Mouse (Mus musculus) embryonic facial prominence, embryonic 12.5 days (tissue): ENCODE data around the gene Hoxa7. TPM values are rescaled to one million over a fixed set of nuclear protein-coding genes. Genes with fewer than 3 reads are reported as not detected.

Source experiments
- ATAC-seq: fragments of 200-750 bp; cut with Nextera tagmentation; 2 replicates; pipeline ENCODE4 v1.8.0; 2017; ENCODE audit not compliant: insufficient number of reproducible peaks, insufficient read depth, low FRiP score, low TSS enrichment
- H3K27ac ChIP-seq: fragments of 300-500 bp; sonication (generic); 2 replicates; pipeline ENCODE4 v1.5.1; 2016; ENCODE audit warnings: mild to moderate bottlenecking
- H3K27me3 ChIP-seq: fragments of 300-500 bp; sonication (generic); 2 replicates; pipeline ENCODE4 v1.6.1; 2016; ENCODE audit warnings: mild to moderate bottlenecking, moderate library complexity
- H3K36me3 ChIP-seq: fragments of 300-500 bp; sonication (generic); 2 replicates; pipeline ENCODE4 v1.6.1; 2016; ENCODE audit warnings: mild to moderate bottlenecking
- H3K4me1 ChIP-seq: fragments of 300-500 bp; sonication (generic); 2 replicates; pipeline ENCODE4 v1.6.1; 2016
- H3K4me2 ChIP-seq: fragments of 300-500 bp; sonication (generic); replicated peaks from 2 replicates; pipeline ENCODE4 v1.6.1; 2016; ENCODE audit warnings: mild to moderate bottlenecking, moderate library complexity
- H3K4me3 ChIP-seq: fragments of 300-500 bp; sonication (generic); 2 replicates; pipeline ENCODE4 v1.5.1; 2016; ENCODE audit warnings: mild to moderate bottlenecking
- H3K9ac ChIP-seq: fragments of 300-500 bp; sonication (generic); 2 replicates; pipeline ENCODE4 v1.6.1; 2016; ENCODE audit warnings: mild to moderate bottlenecking, moderate library complexity
- H3K9me3 ChIP-seq: fragments of 300-500 bp; sonication (generic); 2 replicates; pipeline ENCODE4 v1.6.1; 2016; ENCODE audit warnings: mild to moderate bottlenecking, moderate library complexity
- WGBS: fragments of 180-500 bp; shearing (Covaris S2); methylation state at CpG from one replicate; pipeline ENCODE4 v1.1.7; 2016; 5-methylcytosine and 5-hydroxymethylcytosine counted together
- polyA plus RNA-seq: library from polyadenylated mRNA; unstranded; fragments of >200 nt; fragmentation: Nextera tagmentation; extraction: Ambion mirVana; gene quantifications from 2 replicates; pipeline ENCODE4 v1.2.1, GENCODE M21; 2016

Gene Hoxa7
- polyA plus RNA-seq, 1 experiment from 2014 or later: 0.20 TPM

DNA sequence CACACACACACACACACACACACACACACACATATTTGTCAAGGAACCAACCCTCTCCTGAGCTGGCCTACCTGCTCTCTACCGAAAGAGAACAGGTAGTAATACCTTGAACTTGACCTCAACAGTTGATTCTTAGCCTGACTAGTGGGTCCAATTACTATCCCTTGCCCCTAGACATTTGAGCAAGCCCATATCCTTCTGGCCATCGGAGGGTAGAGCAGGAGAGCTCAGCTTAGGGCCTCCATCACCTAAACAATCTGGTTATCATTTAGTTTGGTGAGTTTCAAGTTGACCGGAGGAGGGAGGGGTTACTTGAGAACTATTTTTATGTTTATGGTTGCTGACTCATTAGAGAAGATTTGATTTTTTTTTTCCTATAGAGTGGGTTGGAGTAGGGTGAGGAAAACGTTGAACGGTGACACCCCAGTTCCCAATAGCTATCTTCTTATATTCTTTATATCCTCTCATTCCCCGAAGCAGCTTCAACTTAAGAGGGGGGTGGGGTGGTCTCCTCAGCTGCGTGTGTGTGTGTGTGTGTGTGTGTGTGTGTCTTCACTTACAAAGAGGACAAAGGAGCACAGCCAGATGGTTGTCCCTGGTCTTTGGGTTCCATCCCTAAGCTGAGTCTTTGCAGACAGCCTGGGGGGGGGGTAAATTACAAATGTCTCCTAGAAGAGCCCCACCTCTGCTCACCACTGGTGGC is 29.7 kb upstream of the Hoxa7 start:
- Histone ChIP-seq H3K4me3 (no peak overlapping the region), H3K36me3 (no peaks in the 10 kb centered on the region), H3K4me2 (no peak overlapping the region), H3K27ac (no peak overlapping the region), H3K4me1 (0 out of 2 replicates have a peak, but pooled peaks cover 4% of the 10 kb centered on the region), H3K9me3 (no peaks in the 10 kb centered on the region), H3K27me3 (peaks cover 87% of the 10 kb centered on the region), H3K9ac (no peak overlapping the region)
- ATAC-seq: no peak
- 4% methylated on average over 7 of the region's 7 CpGs for WGBS

DNA sequence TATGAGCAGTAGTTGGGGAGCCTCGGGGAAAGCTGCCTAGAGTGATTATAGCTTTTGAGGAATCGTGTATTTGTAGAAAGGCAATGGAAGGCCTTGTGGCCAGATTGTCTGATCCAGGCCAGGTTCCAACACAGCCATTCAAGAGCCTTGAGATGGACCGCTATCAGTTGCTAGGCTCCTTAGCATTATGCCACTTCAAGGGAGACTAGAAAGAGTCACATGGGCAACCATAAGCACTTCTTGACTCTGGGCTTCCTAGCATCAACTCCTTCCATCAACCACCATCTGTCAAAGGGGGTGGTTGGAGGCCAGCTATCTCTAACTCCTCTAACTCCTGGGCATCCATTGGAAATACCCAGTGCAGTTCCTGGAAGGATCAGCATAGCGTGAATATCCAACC is 28.2 kb upstream of the Hoxa7 start:
- no peak overlapping the region for H3K4me2 ChIP-seq
- H3K9ac ChIP-seq: no peak overlapping the region
- no peak overlapping the region for H3K4me3 ChIP-seq
- no peaks in the 10 kb centered on the region for H3K9me3 ChIP-seq
- H3K4me1 ChIP-seq: 0 out of 2 replicates have a peak, but pooled peaks cover 7% of the 10 kb centered on the region
- no peaks in the 10 kb centered on the region for H3K36me3 ChIP-seq
- ATAC-seq: no peak
- peaks cover 91% of the 10 kb centered on the region for H3K27me3 ChIP-seq
- 0% methylated on average over 4 of the region's 4 CpGs for whole genome bisulfite sequencing
- H3K27ac ChIP-seq: no peak overlapping the region

DNA sequence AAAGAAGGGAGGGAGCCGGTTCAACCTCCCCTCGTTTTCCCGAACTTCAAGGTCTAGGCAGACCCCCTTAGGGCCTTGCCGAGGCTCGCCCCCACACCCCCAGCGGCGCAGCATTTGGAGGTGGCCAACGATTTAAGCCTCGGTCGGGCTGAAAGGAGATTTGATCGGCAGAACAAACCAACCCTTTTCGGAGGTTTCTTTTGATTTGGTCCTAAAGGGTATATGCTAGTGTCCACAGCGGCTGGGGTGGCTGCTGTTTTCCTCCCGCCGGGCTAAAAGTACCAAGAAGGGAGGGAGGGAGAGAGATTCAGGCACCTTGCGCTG is 27.7 kb upstream of the Hoxa7 start:
- no peak overlapping the region for H3K4me3 ChIP-seq
- no peaks in the 10 kb centered on the region for H3K9me3 ChIP-seq
- 0% methylated on average over 16 of the region's 16 CpGs for WGBS
- H3K36me3 ChIP-seq: no peaks in the 10 kb centered on the region
- peaks cover 93% of the 10 kb centered on the region for H3K27me3 ChIP-seq
- H3K9ac ChIP-seq: no peak overlapping the region
- H3K4me2 ChIP-seq: no peak overlapping the region
- 0 out of 2 replicates have a peak, but pooled peaks cover 7% of the 10 kb centered on the region for H3K4me1 ChIP-seq
- no peak overlapping the region for H3K27ac ChIP-seq
- no peak for ATAC-seq

DNA sequence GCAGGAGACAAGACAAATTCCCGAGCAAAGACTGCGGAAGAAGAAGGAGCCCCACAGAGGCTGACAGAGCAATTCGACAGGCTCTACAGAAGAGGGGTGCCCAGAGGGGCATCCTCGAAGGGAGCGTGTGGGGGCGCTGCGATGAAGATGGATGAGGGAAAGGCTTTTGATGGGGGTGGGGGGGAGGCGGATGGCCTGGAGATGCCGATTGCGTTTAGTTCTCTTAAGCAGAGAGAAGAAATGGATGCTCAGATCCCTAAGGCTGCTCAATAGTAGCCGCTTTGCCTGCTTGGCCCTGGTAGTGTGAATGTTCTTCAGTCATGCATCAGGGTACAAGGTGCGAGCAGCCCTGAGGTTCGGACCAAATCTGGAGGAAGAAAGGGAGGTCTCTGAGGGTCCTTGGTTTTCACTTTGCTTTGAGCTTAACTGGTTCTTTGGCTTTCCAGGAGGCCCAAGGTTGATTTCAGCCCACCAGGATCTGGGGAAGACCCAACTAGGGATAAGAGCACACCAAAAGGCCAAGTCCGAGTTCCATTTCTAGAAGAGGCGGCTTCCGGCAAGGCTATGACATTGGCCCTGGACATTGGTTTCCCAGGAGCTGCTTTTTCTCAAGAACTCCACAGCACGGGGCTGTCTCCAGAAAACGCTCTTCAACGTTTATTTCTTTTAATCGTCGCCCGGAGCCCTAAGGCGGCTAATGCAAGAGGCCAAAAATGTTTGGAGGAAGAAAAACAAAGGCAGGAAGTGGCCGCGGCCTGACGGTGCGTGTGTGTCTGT is 27.2 kb upstream of the Hoxa7 start:
- Histone ChIP-seq H3K27ac (no peak overlapping the region), H3K9me3 (no peaks in the 10 kb centered on the region), H3K4me1 (0 out of 2 replicates have a peak, but pooled peaks cover 7% of the 10 kb centered on the region), H3K9ac (no peak overlapping the region), H3K4me3 (no peak overlapping the region), H3K4me2 (no peak overlapping the region), H3K36me3 (no peaks in the 10 kb centered on the region), H3K27me3 (peaks cover 95% of the 10 kb centered on the region)
- no peak for ATAC-seq
- WGBS: under 1% methylated on average over 27 of the region's 27 CpGs

DNA sequence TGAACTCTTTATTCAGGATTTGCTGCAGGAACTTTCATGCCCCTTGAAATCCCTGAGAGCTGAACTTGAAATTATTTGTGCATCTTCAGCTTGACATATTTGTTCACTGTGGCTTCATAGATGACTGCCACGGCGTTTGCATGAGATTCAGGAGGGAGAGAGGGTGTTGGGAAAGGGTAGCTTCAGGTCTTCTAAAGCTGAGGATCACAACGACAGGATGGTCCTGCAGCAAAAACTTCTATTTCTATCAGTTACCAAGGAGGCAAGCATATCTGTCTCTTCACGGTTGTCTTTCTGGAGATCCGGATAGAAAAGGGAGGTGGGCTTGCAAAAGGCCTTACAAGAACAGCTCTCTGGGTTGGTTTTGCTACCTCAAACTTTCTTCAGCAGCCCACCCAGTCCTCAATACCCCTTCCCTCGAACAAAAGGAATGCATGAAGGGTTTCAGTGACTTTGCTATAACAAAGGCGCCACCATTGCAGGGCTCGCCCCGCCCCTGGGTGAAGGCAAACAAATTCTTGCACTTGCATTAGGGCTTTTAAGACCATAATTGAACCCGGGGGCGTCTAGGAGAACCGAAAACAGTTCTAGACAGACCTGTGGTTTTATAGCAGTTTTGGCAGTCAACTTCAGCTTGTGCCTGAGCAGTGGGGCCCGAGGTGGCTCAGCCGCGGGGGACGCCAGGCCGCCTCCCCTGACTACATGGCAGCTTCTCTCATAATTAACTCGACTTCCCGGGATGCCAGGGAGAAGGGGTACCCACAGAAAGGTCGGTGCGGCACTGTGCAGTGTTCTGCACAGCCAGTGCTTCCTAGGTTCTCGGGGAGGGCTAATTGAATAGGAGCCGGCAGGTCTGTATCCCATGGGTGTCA is 26.3 kb upstream of the Hoxa7 start:
- Histone ChIP-seq H3K4me2 (no peak overlapping the region), H3K4me1 (0 out of 2 replicates have a peak, but pooled peaks cover 3% of the 10 kb centered on the region), H3K27me3 (peaks cover 96% of the 10 kb centered on the region), H3K9ac (no peak overlapping the region), H3K36me3 (no peaks in the 10 kb centered on the region), H3K9me3 (no peaks in the 10 kb centered on the region), H3K4me3 (no peak overlapping the region), H3K27ac (no peak overlapping the region)
- WGBS: 2% methylated on average over 23 of the region's 23 CpGs
- ATAC-seq: no peak

DNA sequence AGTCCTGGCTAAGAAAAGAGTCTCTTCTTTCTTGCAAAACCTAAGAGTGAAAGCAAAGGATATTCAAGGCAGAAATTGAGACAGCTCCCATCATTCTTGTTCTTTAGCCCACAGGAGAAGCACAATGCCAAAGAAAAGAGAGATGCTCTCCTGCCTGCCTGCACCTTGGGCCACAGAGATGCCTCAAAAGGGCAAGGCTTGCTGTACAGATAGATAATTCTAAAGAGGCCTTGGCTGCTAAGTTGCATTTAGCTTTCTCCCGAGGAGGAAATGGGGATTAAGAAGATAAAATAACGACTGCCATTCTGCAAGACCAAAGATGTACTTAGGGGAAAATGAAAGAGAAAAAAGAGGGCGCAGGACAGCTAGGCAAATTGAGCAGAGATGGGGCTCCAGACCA is 25.3 kb upstream of the Hoxa7 start:
- ATAC-seq: no peak
- Histone ChIP-seq H3K27ac (no peak overlapping the region), H3K4me3 (no peak overlapping the region), H3K36me3 (no peaks in the 10 kb centered on the region), H3K4me1 (0 out of 2 replicates have a peak, but pooled peaks cover 3% of the 10 kb centered on the region), H3K27me3 (peaks cover 97% of the 10 kb centered on the region), H3K9me3 (no peaks in the 10 kb centered on the region), H3K9ac (no peak overlapping the region), H3K4me2 (no peak overlapping the region)
- WGBS: 5% methylated on average over 3 of the region's 3 CpGs

DNA sequence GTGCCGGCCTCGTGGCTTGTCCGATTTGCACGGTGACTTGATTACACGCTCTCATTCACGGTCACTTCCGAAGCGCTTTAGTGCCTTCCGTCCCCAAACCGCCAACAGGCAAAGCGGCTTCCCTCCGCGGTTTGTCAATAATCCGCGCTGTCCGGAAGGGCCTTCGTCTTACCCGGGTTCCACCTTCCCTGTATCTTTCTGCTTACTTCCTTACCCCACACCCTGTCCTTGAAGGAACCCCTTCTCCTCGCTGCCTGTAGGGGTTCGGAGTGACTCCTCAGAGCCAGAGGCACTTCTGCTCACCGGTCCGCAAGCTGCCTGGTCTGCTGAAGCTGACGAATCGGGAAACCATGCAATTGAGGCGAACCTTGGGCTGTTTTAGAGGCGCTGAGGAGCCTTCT is 24.7 kb upstream of the Hoxa7 start:
- H3K36me3 ChIP-seq: no peaks in the 10 kb centered on the region
- no peak overlapping the region for H3K4me3 ChIP-seq
- H3K9me3 ChIP-seq: no peaks in the 10 kb centered on the region
- 0 out of 2 replicates have a peak, but pooled peaks cover 3% of the 10 kb centered on the region for H3K4me1 ChIP-seq
- WGBS: 1% methylated on average over 26 of the region's 26 CpGs
- H3K27ac ChIP-seq: no peak overlapping the region
- ATAC-seq: no peak
- H3K4me2 ChIP-seq: no peak overlapping the region
- H3K9ac ChIP-seq: no peak overlapping the region
- peaks cover 97% of the 10 kb centered on the region for H3K27me3 ChIP-seq

GRCm38 (mm10) chr6:52245757-52246142 is 24.1 kb upstream of the Hoxa7 start, which contains the start of gene Hoxa11:
Gene Hoxa11, minus strand, starts transcription at chr6:52245810.
- under 1% methylated on average over 20 of the region's 20 CpGs for WGBS
- Histone ChIP-seq H3K36me3 (no peaks in the 10 kb centered on the region), H3K4me2 (no peak within 1 kb of the TSS), H3K9ac (no peak within 1 kb of the TSS), H3K9me3 (no peaks in the 10 kb centered on the region), H3K27me3 (peaks cover 97% of the 10 kb centered on the region), H3K4me1 (0 out of 2 replicates have a peak, but pooled peaks cover 3% of the 10 kb centered on the region), H3K27ac (no peak within 1 kb of the TSS), H3K4me3 (no peak within 1 kb of the TSS)
- no peak for ATAC-seq

DNA sequence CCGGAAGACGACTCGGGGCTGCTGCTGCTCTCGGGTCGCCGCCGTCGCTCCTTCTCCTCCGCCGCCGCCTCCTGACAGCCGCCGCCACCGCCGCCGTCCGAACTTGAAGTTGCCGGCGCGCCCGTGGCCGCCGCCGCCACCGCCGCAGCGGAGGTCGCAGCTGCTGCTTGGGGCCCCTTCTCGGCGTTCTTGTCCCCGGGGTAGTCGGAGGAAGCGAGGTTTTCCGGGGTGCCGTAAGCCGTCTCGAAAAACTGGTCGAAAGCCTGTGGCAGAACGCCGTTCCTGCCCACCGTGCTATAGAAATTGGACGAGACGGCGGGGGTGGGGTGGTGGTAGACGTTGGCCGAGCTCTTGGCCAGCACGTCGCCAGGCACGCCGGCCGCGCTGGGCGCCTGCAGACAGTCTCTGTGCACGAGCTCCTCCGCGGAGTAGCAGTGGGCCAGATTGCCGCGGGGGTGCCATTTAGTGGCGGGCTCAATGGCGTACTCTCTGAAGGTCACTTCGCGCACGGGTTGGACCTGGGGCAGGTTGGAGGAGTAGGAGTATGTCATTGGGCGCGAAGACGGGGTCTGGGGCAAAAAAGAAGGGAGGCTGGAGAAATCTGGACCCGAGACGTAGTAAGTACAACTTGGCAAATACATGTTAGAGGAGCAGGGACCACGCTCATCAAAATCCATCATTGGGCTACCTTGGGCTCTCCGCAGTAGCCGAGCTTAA is 23.5 kb upstream of the Hoxa7 start:
- no peaks in the 10 kb centered on the region for H3K36me3 ChIP-seq
- H3K4me3 ChIP-seq: no peak overlapping the region
- H3K27me3 ChIP-seq: peaks cover 97% of the 10 kb centered on the region
- ATAC-seq: no peak
- under 1% methylated on average over 71 of the region's 71 CpGs for WGBS
- no peak overlapping the region for H3K4me2 ChIP-seq
- H3K9me3 ChIP-seq: no peaks in the 10 kb centered on the region
- H3K9ac ChIP-seq: no peak overlapping the region
- H3K4me1 ChIP-seq: 0 out of 2 replicates have a peak, but pooled peaks cover 3% of the 10 kb centered on the region
- H3K27ac ChIP-seq: no peak overlapping the region

GRCm38 (mm10) chr6:52244471-52245039 is 22.9 kb upstream of the Hoxa7 start:
- Histone ChIP-seq H3K9ac (no peak overlapping the region), H3K4me1 (0 out of 2 replicates have a peak, but pooled peaks cover 3% of the 10 kb centered on the region), H3K27me3 (peaks cover 97% of the 10 kb centered on the region), H3K9me3 (no peaks in the 10 kb centered on the region), H3K4me3 (no peak overlapping the region), H3K36me3 (no peaks in the 10 kb centered on the region), H3K4me2 (no peak overlapping the region), H3K27ac (no peak overlapping the region)
- no peak for ATAC-seq
- under 1% methylated on average over 23 of the region's 23 CpGs for WGBS
